Mouse (Mus musculus): ENCODE data around the gene Nkiras2. TPM values are rescaled to one million over a fixed set of nuclear protein-coding genes. Genes with fewer than 3 reads are reported as not detected.
"Not testable (repeated sequence)": the region's sequence is repeated elsewhere in the genome, so short reads cannot be mapped to it uniquely, and the experiment has no call there.

Gene Nkiras2
- polyA plus RNA-seq, 1 experiment from 2014 or later, result 99.1 TPM

GRCm38 (mm10) chr11:100640159-100640906 lies 21.3 kb downstream of the Nkiras2 start:
- no peaks in the 10 kb centered on the region for H3K9me3 ChIP-seq (ENCODE audit: control insufficient read depth, low read length)
- H3K9ac ChIP-seq (ENCODE audit: low read depth, low read length), result peak overlapping the region; percentile 70
- peaks cover 8% of the 10 kb centered on the region for H3K4me1 ChIP-seq (ENCODE audit: control insufficient read depth, insufficient read depth, low read depth, low read length)
- H3K36me3 ChIP-seq (ENCODE audit: control insufficient read depth, insufficient read depth, low read length), result no peaks in the 10 kb centered on the region
- H3K4me2 ChIP-seq (ENCODE audit: low read length), result peak overlapping the region; percentile 65
- H3K4me3 ChIP-seq (ENCODE audit: low read length), result peak overlapping the region; percentile 44
- H3K27ac ChIP-seq (ENCODE audit: low read depth, low read length), result peak overlapping the region; percentile 32; the same call in 1 of the 2 replicates
- no peaks in the 10 kb centered on the region for H3K27me3 ChIP-seq (replicated peaks; ENCODE audit: control insufficient read depth, insufficient read depth, low read length)
- ATAC-seq, result peak; percentile 89
- 6% methylated on average over 52 of the region's 52 CpGs for WGBS

DNA sequence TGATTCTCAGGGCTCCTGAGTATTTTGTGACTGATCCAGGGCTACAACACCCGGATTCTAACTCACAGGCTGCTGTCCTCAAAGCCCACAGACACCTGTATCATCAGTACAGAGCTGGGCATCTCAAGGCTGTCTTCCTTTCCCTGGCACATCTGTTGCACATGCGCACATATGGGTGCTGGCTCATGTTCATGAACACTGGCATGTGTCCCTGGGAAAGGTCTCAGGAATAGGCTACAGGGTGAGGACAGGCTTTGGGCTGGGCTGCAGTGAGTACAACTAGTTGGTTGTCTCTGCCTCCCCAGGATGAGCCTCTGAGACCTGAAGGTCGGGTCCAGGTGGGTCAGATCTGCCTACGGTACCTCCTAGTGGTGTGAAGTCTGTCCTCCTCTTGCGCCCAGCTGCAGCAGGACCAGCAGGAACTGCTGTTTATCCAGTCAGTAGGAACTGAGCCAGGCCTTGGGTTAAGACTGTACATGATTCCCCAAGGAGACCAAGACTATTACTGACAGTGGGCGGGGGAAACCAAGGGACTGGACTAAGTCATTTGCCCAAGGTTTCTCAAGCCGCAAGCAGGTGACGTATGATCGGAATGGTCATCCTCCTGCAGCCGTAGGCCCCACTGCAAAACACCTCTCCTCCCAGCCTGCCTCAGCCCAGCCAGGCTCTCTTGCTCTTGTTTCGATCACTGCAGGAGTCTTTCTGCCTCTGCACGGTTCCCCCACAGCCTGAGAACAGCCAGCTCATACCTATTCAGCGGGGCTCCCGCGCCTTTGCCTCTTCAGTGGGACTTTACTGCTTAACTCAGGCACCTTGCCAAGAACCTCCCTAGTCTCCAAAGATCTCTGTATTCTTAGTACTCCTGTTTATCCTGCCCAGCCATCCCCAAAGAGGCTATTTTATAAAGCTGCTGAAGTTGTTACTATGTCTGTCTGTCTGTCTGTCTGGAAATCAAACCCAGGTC lies 24.9 kb downstream of the Nkiras2 start:
- Histone ChIP-seq H3K4me3 (ENCODE audit: low read length) (no peak overlapping the region), H3K9me3 (ENCODE audit: control insufficient read depth, low read length) (no peaks in the 10 kb centered on the region), H3K4me2 (ENCODE audit: low read length) (no peak overlapping the region), H3K27me3 (replicated peaks; ENCODE audit: control insufficient read depth, insufficient read depth, low read length) (no peaks in the 10 kb centered on the region), H3K9ac (ENCODE audit: low read depth, low read length) (no peak overlapping the region), H3K4me1 (ENCODE audit: control insufficient read depth, insufficient read depth, low read depth, low read length) (peaks cover 8% of the 10 kb centered on the region), H3K36me3 (ENCODE audit: control insufficient read depth, insufficient read depth, low read length) (no peaks in the 10 kb centered on the region), H3K27ac (ENCODE audit: low read depth, low read length) (no peak overlapping the region)
- 52% methylated on average over 14 of the region's 15 CpGs for WGBS
- no peak for ATAC-seq

- no peak overlapping the region for H3K4me2 ChIP-seq (ENCODE audit: low read length)
- no peak overlapping the region for H3K27ac ChIP-seq (ENCODE audit: low read depth, low read length)
- ATAC-seq, result no peak
- H3K9ac ChIP-seq (ENCODE audit: low read depth, low read length), result no peak overlapping the region
- no peaks in the 10 kb centered on the region for H3K9me3 ChIP-seq (ENCODE audit: control insufficient read depth, low read length)
- WGBS, result 14% methylated on average over 1 of the region's 1 CpGs
- no peaks in the 10 kb centered on the region for H3K4me1 ChIP-seq (ENCODE audit: control insufficient read depth, insufficient read depth, low read depth, low read length)
- H3K36me3 ChIP-seq (ENCODE audit: control insufficient read depth, insufficient read depth, low read length), result no peaks in the 10 kb centered on the region
- peaks cover 14% of the 10 kb centered on the region for H3K27me3 ChIP-seq (replicated peaks; ENCODE audit: control insufficient read depth, insufficient read depth, low read length)
- no peak overlapping the region for H3K4me3 ChIP-seq (ENCODE audit: low read length)
Observed at GRCm38 (mm10) chr11:100646265-100646664, 27.2 kb downstream of the Nkiras2 start.

GRCm38 (mm10) chr11:100648405-100648804 lies 29.4 kb downstream of the Nkiras2 start:
- Histone ChIP-seq H3K9ac (ENCODE audit: low read depth, low read length) (no peak overlapping the region), H3K9me3 (ENCODE audit: control insufficient read depth, low read length) (no peaks in the 10 kb centered on the region), H3K27ac (ENCODE audit: low read depth, low read length) (no peak overlapping the region), H3K4me2 (ENCODE audit: low read length) (no peak overlapping the region), H3K4me3 (ENCODE audit: low read length) (no peak overlapping the region), H3K4me1 (ENCODE audit: control insufficient read depth, insufficient read depth, low read depth, low read length) (no peaks in the 10 kb centered on the region), H3K36me3 (ENCODE audit: control insufficient read depth, insufficient read depth, low read length) (no peaks in the 10 kb centered on the region), H3K27me3 (replicated peaks; ENCODE audit: control insufficient read depth, insufficient read depth, low read length) (peaks cover 19% of the 10 kb centered on the region)
- WGBS, result 89% methylated on average over 8 of the region's 8 CpGs
- ATAC-seq, result no peak

GRCm38 (mm10) chr11:100651205-100651604 lies 32.2 kb downstream of the Nkiras2 start:
- H3K4me1 ChIP-seq (ENCODE audit: control insufficient read depth, insufficient read depth, low read depth, low read length), result no peaks in the 10 kb centered on the region
- no peaks in the 10 kb centered on the region for H3K36me3 ChIP-seq (ENCODE audit: control insufficient read depth, insufficient read depth, low read length)
- no peak overlapping the region for H3K4me3 ChIP-seq (ENCODE audit: low read length)
- no peak for ATAC-seq
- H3K9ac ChIP-seq (ENCODE audit: low read depth, low read length), result no peak overlapping the region
- WGBS, result 25% methylated on average over 8 of the region's 8 CpGs
- H3K9me3 ChIP-seq (ENCODE audit: control insufficient read depth, low read length), result no peaks in the 10 kb centered on the region
- H3K27ac ChIP-seq (ENCODE audit: low read depth, low read length), result no peak overlapping the region
- H3K4me2 ChIP-seq (ENCODE audit: low read length), result no peak overlapping the region
- H3K27me3 ChIP-seq (replicated peaks; ENCODE audit: control insufficient read depth, insufficient read depth, low read length), result peaks cover 19% of the 10 kb centered on the region

DNA sequence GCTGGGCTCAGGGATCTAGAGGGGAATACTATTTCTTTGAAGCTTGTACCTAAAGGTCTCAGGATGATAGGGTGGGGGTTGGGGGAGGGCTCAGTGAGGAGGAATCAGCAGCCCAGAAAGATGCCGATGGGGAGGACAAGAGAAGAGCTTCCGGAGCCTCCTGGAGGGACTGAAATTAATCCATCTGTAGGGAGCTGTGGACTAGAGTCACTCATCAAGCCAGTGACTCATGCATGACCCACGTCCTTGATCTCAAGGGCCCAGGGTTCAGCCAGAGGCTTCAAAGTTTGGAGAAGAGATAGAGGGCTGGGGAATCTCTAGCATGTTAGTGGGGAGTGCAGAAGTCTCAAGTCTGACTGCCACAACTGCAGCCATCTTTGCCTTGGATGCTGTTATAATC lies 32.7 kb downstream of the Nkiras2 start:
- no peak overlapping the region for H3K4me2 ChIP-seq (ENCODE audit: low read length)
- H3K27ac ChIP-seq (ENCODE audit: low read depth, low read length), result no peak overlapping the region
- H3K36me3 ChIP-seq (ENCODE audit: control insufficient read depth, insufficient read depth, low read length), result no peaks in the 10 kb centered on the region
- H3K4me1 ChIP-seq (ENCODE audit: control insufficient read depth, insufficient read depth, low read depth, low read length), result no peaks in the 10 kb centered on the region
- ATAC-seq, result no peak
- H3K4me3 ChIP-seq (ENCODE audit: low read length), result no peak overlapping the region
- H3K9ac ChIP-seq (ENCODE audit: low read depth, low read length), result no peak overlapping the region
- no peaks in the 10 kb centered on the region for H3K9me3 ChIP-seq (ENCODE audit: control insufficient read depth, low read length)
- 28% methylated on average over 3 of the region's 3 CpGs for WGBS
- H3K27me3 ChIP-seq (replicated peaks; ENCODE audit: control insufficient read depth, insufficient read depth, low read length), result peaks cover 19% of the 10 kb centered on the region

GRCm38 (mm10) chr11:100655589-100655988 lies 36.5 kb downstream of the Nkiras2 start:
- WGBS, result 57% methylated on average over 3 of the region's 3 CpGs
- H3K27ac ChIP-seq (ENCODE audit: low read depth, low read length); H3K4me2 ChIP-seq (ENCODE audit: low read length); ATAC-seq; H3K4me3 ChIP-seq (ENCODE audit: low read length); H3K36me3 ChIP-seq (ENCODE audit: control insufficient read depth, insufficient read depth, low read length); H3K4me1 ChIP-seq (ENCODE audit: control insufficient read depth, insufficient read depth, low read depth, low read length); H3K9ac ChIP-seq (ENCODE audit: low read depth, low read length); H3K9me3 ChIP-seq (ENCODE audit: control insufficient read depth, low read length); H3K27me3 ChIP-seq (replicated peaks; ENCODE audit: control insufficient read depth, insufficient read depth, low read length): not testable (repeated sequence)

DNA sequence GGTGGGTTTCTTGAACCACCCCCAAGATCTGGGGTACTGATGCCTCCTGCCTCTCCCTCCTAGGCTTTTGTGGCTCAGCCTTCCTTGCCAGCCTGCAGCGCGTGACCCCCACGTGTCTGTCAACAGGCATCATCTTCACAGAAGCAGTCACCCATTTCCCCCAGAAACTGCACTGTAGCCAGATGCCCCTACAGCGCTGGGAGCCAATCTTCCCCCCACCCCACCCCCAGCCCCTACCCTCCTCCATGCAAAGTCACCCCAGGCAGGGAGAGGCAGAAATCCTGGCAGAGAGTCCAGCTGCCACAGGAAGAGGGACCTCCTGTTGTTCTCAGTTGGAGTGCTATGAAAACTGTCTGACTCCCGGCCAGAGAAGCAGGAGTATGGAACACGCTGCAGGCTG lies 37.4 kb downstream of the Nkiras2 start:
- 12% methylated on average over 6 of the region's 6 CpGs for WGBS
- Histone ChIP-seq H3K9me3 (ENCODE audit: control insufficient read depth, low read length) (no peaks in the 10 kb centered on the region), H3K27me3 (replicated peaks; ENCODE audit: control insufficient read depth, insufficient read depth, low read length) (peaks cover 4% of the 10 kb centered on the region), H3K4me1 (ENCODE audit: control insufficient read depth, insufficient read depth, low read depth, low read length) (no peaks in the 10 kb centered on the region; the same call in 1 of the 2 replicates), H3K4me3 (ENCODE audit: low read length) (no peak overlapping the region), H3K9ac (ENCODE audit: low read depth, low read length) (no peak overlapping the region), H3K27ac (ENCODE audit: low read depth, low read length) (no peak overlapping the region), H3K4me2 (ENCODE audit: low read length) (no peak overlapping the region), H3K36me3 (ENCODE audit: control insufficient read depth, insufficient read depth, low read length) (no peaks in the 10 kb centered on the region)
- peak; percentile 52; the same call in 1 of the 2 replicates for ATAC-seq

GRCm38 (mm10) chr11:100659806-100660205 lies 40.8 kb downstream of the Nkiras2 start:
- Histone ChIP-seq H3K9ac (ENCODE audit: low read depth, low read length) (no peak overlapping the region), H3K27me3 (replicated peaks; ENCODE audit: control insufficient read depth, insufficient read depth, low read length) (no peaks in the 10 kb centered on the region), H3K4me2 (ENCODE audit: low read length) (no peak overlapping the region), H3K9me3 (ENCODE audit: control insufficient read depth, low read length) (no peaks in the 10 kb centered on the region), H3K4me1 (ENCODE audit: control insufficient read depth, insufficient read depth, low read depth, low read length) (no peaks in the 10 kb centered on the region; the same call in 1 of the 2 replicates), H3K4me3 (ENCODE audit: low read length) (no peak overlapping the region), H3K36me3 (ENCODE audit: control insufficient read depth, insufficient read depth, low read length) (no peaks in the 10 kb centered on the region), H3K27ac (ENCODE audit: low read depth, low read length) (no peak overlapping the region)
- 76% methylated on average over 10 of the region's 10 CpGs for WGBS
- no peak for ATAC-seq

Measured in hindbrain, embryonic 16.5 days (tissue).